Mouse (Mus musculus) urinary bladder, adult 2 months (tissue): ENCODE results near the gene Tomm20. TPM values are rescaled to one million over a fixed set of nuclear protein-coding genes. Genes with fewer than 3 reads are reported as not detected.
"Not testable (repeated sequence)": the region's sequence is repeated elsewhere in the genome, so short reads cannot be mapped to it uniquely, and the experiment has no call there.

Source experiments
- DNase-seq: peaks from one replicate; pipeline ENCODE4 v3.0.0; 2022; ENCODE audit warnings: low spot score
- polyA plus RNA-seq: library from polyadenylated mRNA; depleted of rRNA; stranded (reverse); fragments of >200 nt; gene quantifications from 2 replicates; pipeline ENCODE4 v1.2.3, GENCODE M21; 2012; rRNA removed

Gene Tomm20
- polyA plus RNA-seq, 1 experiment: 62.4 TPM

- no peak for DNase-seq
Measured at GRCm38 (mm10) chr8:126884202-126884926, 61.3 kb downstream of the Tomm20 start.

GRCm38 (mm10) chr8:126883752-126884151 lies 61.9 kb downstream of the Tomm20 start:
- DNase-seq: no peak

- not testable (repeated sequence) for DNase-seq
Measured at GRCm38 (mm10) chr8:126882586-126882985, 63.1 kb downstream of the Tomm20 start.

GRCm38 (mm10) chr8:126881641-126882140 lies 64.0 kb downstream of the Tomm20 start:
- DNase-seq: no peak

Other genes with a start within 250 kb of the Tomm20 start
- 8.4 and 10.3 TPM in 2 replicates for gene Rbm34, start 25.2 kb upstream of the Tomm20 start, polyA plus RNA-seq
- 32.0 and 37.9 TPM in 2 replicates for gene Pard3, start 118.0 kb upstream of the Tomm20 start, polyA plus RNA-seq